Mouse (Mus musculus) embryonic fibroblast, embryonic 13.5 days (primary cell): Measurements from ENCODE around the gene Ccl17. TPM values are rescaled to one million over a fixed set of nuclear protein-coding genes. Genes with fewer than 3 reads are reported as not detected.
"Not testable (repeated sequence)": the region's sequence is repeated elsewhere in the genome, so short reads cannot be mapped to it uniquely, and the experiment has no call there.

Experiments used
- H3K27ac ChIP-seq: 2 replicates; pipeline ENCODE4 v1.5.1; 2012; ENCODE audit warnings: low read length, control low read depth, inconsistent platforms; ENCODE audit not compliant: insufficient read depth
- H3K4me1 ChIP-seq: 2 replicates; pipeline ENCODE4 v1.6.1; 2011; ENCODE audit warnings: low read length; ENCODE audit not compliant: control insufficient read depth, insufficient read depth
- H3K4me3 ChIP-seq: 2 replicates; pipeline ENCODE4 v1.5.1; 2011; ENCODE audit warnings: mild to moderate bottlenecking, control low read depth, low read length; ENCODE audit not compliant: insufficient read depth
- CTCF ChIP-seq: IDR thresholded peaks from 2 replicates; pipeline ENCODE4 v1.5.1; 2011; ENCODE audit warnings: mild to moderate bottlenecking, control low read depth, low read length, moderate library complexity, borderline replicate concordance; ENCODE audit not compliant: insufficient read depth
- POLR2A ChIP-seq: IDR thresholded peaks from 2 replicates; pipeline ENCODE4 v1.6.1; 2011; ENCODE audit warnings: low read depth, mild to moderate bottlenecking, control low read depth, low read length, moderate library complexity
- polyA plus RNA-seq: library from polyadenylated mRNA; stranded (reverse); fragments of >200 nt; gene quantifications from 2 replicates; pipeline ENCODE4 v1.2.4, GENCODE M21; 2011; ENCODE audit warnings: low read depth; ENCODE audit not compliant: missing spikeins, insufficient read length

Ccl17 gene
- polyA plus RNA-seq, 1 experiment, result not detected

- H3K27ac ChIP-seq, result peak overlapping the region; percentile 79
- H3K4me3 ChIP-seq, result peak overlapping the region; percentile 89
- TF ChIP-seq POLR2A, result no peak; the same call in 1 of the 2 replicates
- no peak for TF ChIP-seq CTCF
These were observed 28.3 kb downstream of the Ccl17 start for GRCm38 (mm10) chr8:94838600-94838999.

GRCm38 (mm10) chr8:94841183-94841582, 30.9 kb downstream of the Ccl17 start:
- TF ChIP-seq CTCF, result no peak
- no peak for TF ChIP-seq POLR2A
- Histone ChIP-seq H3K27ac (no peak overlapping the region), H3K4me1 (peaks cover 6% of the 10 kb centered on the region; the same call in 1 of the 2 replicates), H3K4me3 (no peak overlapping the region)

More at GRCm38 (mm10) chr8:94838600-94838999, 28.3 kb downstream of the Ccl17 start:
- H3K4me1 ChIP-seq, result peaks cover 7% of the 10 kb centered on the region

- 0 out of 2 replicates have a peak, but pooled peaks cover 2% of the 10 kb centered on the region for H3K4me1 ChIP-seq
- no peak overlapping the region for H3K27ac ChIP-seq
- TF ChIP-seq POLR2A (no peak), CTCF (no peak)
- no peak overlapping the region for H3K4me3 ChIP-seq
These were observed 39.8 kb downstream of the Ccl17 start for GRCm38 (mm10) chr8:94850049-94850448.

GRCm38 (mm10) chr8:94854761-94855160, 44.5 kb downstream of the Ccl17 start:
- H3K27ac ChIP-seq, H3K4me1 ChIP-seq, H3K4me3 ChIP-seq: not testable (repeated sequence)

- 0 out of 2 replicates have a peak, but pooled peaks cover 3% of the 10 kb centered on the region for H3K4me1 ChIP-seq
- TF ChIP-seq CTCF (no peak), POLR2A (no peak)
- H3K4me3 ChIP-seq, result no peak overlapping the region
- no peak overlapping the region for H3K27ac ChIP-seq
These were observed 46.7 kb downstream of the Ccl17 start for GRCm38 (mm10) chr8:94857011-94857345.

- peak; percentile 60 for TF ChIP-seq CTCF
- peak; percentile 77 for TF ChIP-seq POLR2A
- peak within 1 kb of the TSS; percentile 90 for H3K4me3 ChIP-seq
- H3K4me1 ChIP-seq, result 0 out of 2 replicates have a peak, but pooled peaks cover 3% of the 10 kb centered on the region
These were observed 47.3 kb downstream of the Ccl17 start, which contains the start of gene Polr2c for GRCm38 (mm10) chr8:94857346-94858173. Gene Polr2c, plus strand, starts transcription at chr8:94857450.

GRCm38 (mm10) chr8:94861352-94861910, 51.2 kb downstream of the Ccl17 start:
- no peak overlapping the region for H3K27ac ChIP-seq
- TF ChIP-seq CTCF, result no peak
- no peak overlapping the region for H3K4me3 ChIP-seq
- 0 out of 2 replicates have a peak, but pooled peaks cover 3% of the 10 kb centered on the region for H3K4me1 ChIP-seq

More at GRCm38 (mm10) chr8:94857346-94858173, 47.3 kb downstream of the Ccl17 start, which contains the start of gene Polr2c:
- no peak within 1 kb of the TSS for H3K27ac ChIP-seq

Other genes with a start within 250 kb of the Ccl17 start
- gene Rspry1, start 208.5 kb upstream of the Ccl17 start, polyA plus RNA-seq, result 28.5 and 43.2 TPM in 2 replicates
- gene Fam192a, start 208.5 kb upstream of the Ccl17 start, polyA plus RNA-seq, result 52.8 and 54.9 TPM in 2 replicates
- gene Arl2bp, start 143.9 kb upstream of the Ccl17 start, polyA plus RNA-seq, result 89.0 and 100 TPM in 2 replicates
- 0.60 TPM in 1 of 2 replicates, not detected in the other for gene Pllp, start 114.2 kb upstream of the Ccl17 start, polyA plus RNA-seq
- gene Ccl22, start 64.9 kb upstream of the Ccl17 start, polyA plus RNA-seq, result not detected in 2 replicates
- 30.9 and 34.7 TPM in 2 replicates for gene Cx3cl1, start 38.4 kb upstream of the Ccl17 start, polyA plus RNA-seq
- 46.5 and 48.9 TPM in 2 replicates for gene Coq9, start 27.9 kb downstream of the Ccl17 start, polyA plus RNA-seq
- gene Ciapin1, start 27.9 kb downstream of the Ccl17 start, polyA plus RNA-seq, result 27.6 and 35.3 TPM in 2 replicates
- gene Polr2c, start 47.0 kb downstream of the Ccl17 start, polyA plus RNA-seq, result 84.6 and 92.0 TPM in 2 replicates
- 8.7 and 9.3 TPM in 2 replicates for gene Dok4, start 65.9 kb downstream of the Ccl17 start, polyA plus RNA-seq
- gene Ccdc102a, start 107.6 kb downstream of the Ccl17 start, polyA plus RNA-seq, result 39.2 and 43.7 TPM in 2 replicates
- 0.49 and 0.63 TPM in 2 replicates for gene Adgrg5, start 113.2 kb downstream of the Ccl17 start, polyA plus RNA-seq
- gene Adgrg1, start 164.3 kb downstream of the Ccl17 start, polyA plus RNA-seq, result 3.1 and 3.4 TPM in 2 replicates
- not detected in 2 replicates for gene Adgrg3, start 207.2 kb downstream of the Ccl17 start, polyA plus RNA-seq
- gene Drc7, start 244.7 kb downstream of the Ccl17 start, polyA plus RNA-seq, result not detected in 2 replicates